Comparison of ENCODE assay signal across 7 mouse cellular contexts in genomic region chr2:14295334-14295733, GRCm38 (mm10).
A peak's percentile ranks its signal among the peaks of the same experiment; 100 is the strongest.
DNase-seq lines count a peak whose midpoint lies in the region; ATAC-seq and TF ChIP-seq lines count a peak whose summit lies in the region.

No protein-coding gene starts in this region.

- no peak overlapping the region for H3K9ac ChIP-seq in intestine, embryonic 14.5 days (ENCODE audit: low read length)
- H3K9ac ChIP-seq in midbrain, embryonic 12.5 days (replicated peaks), result no peak overlapping the region

- no peaks in the 10 kb centered on the region for H3K36me3 ChIP-seq in intestine, embryonic 14.5 days (ENCODE audit: control insufficient read depth, insufficient read depth, low read length)
- no peaks in the 10 kb centered on the region for H3K36me3 ChIP-seq in midbrain, embryonic 12.5 days
- H3K36me3 ChIP-seq in small intestine, adult 2 months (ENCODE audit: control insufficient read depth, insufficient read depth, low read length), result no peaks in the 10 kb centered on the region

- peak; percentile 63 for DNase-seq in T-cell, adult 2 months (ENCODE audit: low spot score)
- peak; percentile 91 for DNase-seq in cerebellum, adult 9-10 months
- peak; percentile 85 to 90 for DNase-seq in frontal cortex, postnatal 25 days (ENCODE audit: low spot score in 2 of 2)
- peak; percentile 95 for DNase-seq in intestine, embryonic 14.5 days (ENCODE audit: low spot score)
- peak; percentile 51 to 92 for DNase-seq in left cerebral cortex, adult 9 months (ENCODE audit: low spot score in 2 of 2)

- H3K27ac ChIP-seq in intestine, embryonic 14.5 days (ENCODE audit: low read depth), result no peak overlapping the region
- H3K27ac ChIP-seq in midbrain, embryonic 12.5 days (replicated peaks), result no peak overlapping the region
- H3K27ac ChIP-seq in small intestine, adult 2 months (ENCODE audit: insufficient read depth, low read depth, low read length), result no peak overlapping the region

- peak; percentile 100 for TF ChIP-seq CTCF in small intestine, adult 2 months (IDR thresholded peaks at IDR 0.05; ENCODE audit: extremely low read depth, insufficient read length, insufficient replicate concordance, low read depth, low read length)

- H3K4me3 ChIP-seq in intestine, embryonic 14.5 days (ENCODE audit: low read depth, low read length), result no peak overlapping the region
- H3K4me3 ChIP-seq in midbrain, embryonic 12.5 days, result no peak overlapping the region
- H3K4me3 ChIP-seq in small intestine, adult 2 months (ENCODE audit: low read depth, low read length), result no peak overlapping the region

- no peaks in the 10 kb centered on the region for H3K9me3 ChIP-seq in intestine, embryonic 14.5 days (ENCODE audit: control insufficient read depth, low read length)
- no peaks in the 10 kb centered on the region for H3K9me3 ChIP-seq in midbrain, embryonic 12.5 days

- H3K27me3 ChIP-seq in intestine, embryonic 14.5 days (replicated peaks; ENCODE audit: control insufficient read depth, insufficient read depth, low read length), result no peaks in the 10 kb centered on the region
- H3K27me3 ChIP-seq in midbrain, embryonic 12.5 days, result no peaks in the 10 kb centered on the region
- no peaks in the 10 kb centered on the region for H3K27me3 ChIP-seq in small intestine, adult 2 months (ENCODE audit: control insufficient read depth, insufficient read depth, low read length)

- no peaks in the 10 kb centered on the region for H3K4me1 ChIP-seq in intestine, embryonic 14.5 days (replicated peaks; ENCODE audit: control insufficient read depth, insufficient read depth, low read length)
- H3K4me1 ChIP-seq in midbrain, embryonic 12.5 days, result no peaks in the 10 kb centered on the region
- no peaks in the 10 kb centered on the region for H3K4me1 ChIP-seq in small intestine, adult 2 months (ENCODE audit: control insufficient read depth, insufficient read depth, insufficient read length, low read length)

- no peak for TF ChIP-seq POLR2A in small intestine, adult 2 months (IDR thresholded peaks at IDR 0.05; ENCODE audit: low read depth, low read length)

- peak; percentile 43 for ATAC-seq in intestine, embryonic 14.5 days (replicated peaks; ENCODE audit: low FRiP score, low TSS enrichment, low read depth)
- ATAC-seq in midbrain, embryonic 12.5 days (ENCODE audit: low FRiP score, low read depth), result peak; percentile 76

- no peak overlapping the region for H3K4me2 ChIP-seq in intestine, embryonic 14.5 days (ENCODE audit: low read length)
- H3K4me2 ChIP-seq in midbrain, embryonic 12.5 days (replicated peaks), result no peak overlapping the region

- WGBS in intestine, embryonic 14.5 days, result 40% methylated on average over 5 of the region's 5 CpGs
- whole genome bisulfite sequencing in midbrain, embryonic 12.5 days, result 36% methylated on average over 5 of the region's 5 CpGs
- WGBS in small intestine, adult 2 months, result 11% methylated on average over 5 of the region's 5 CpGs
